Mouse (Mus musculus) hindbrain, embryonic 14.5 days (tissue): Measurements from ENCODE around the gene Smad5. TPM values are rescaled to one million over a fixed set of nuclear protein-coding genes. Genes with fewer than 3 reads are reported as not detected.

Source experiments
- ATAC-seq: fragments of 200-750 bp; cut with Nextera tagmentation; 2 replicates; pipeline ENCODE4 v1.8.0; 2017; ENCODE audit warnings: moderate number of reproducible peaks, mild to moderate bottlenecking, moderate TSS enrichment, moderate library complexity; ENCODE audit not compliant: low FRiP score
- DNase-seq: peaks from one replicate; pipeline ENCODE4 v3.0.0-alpha.2; 2015; ENCODE audit warnings: low spot score
- H3K27ac ChIP-seq: fragments of 300-500 bp; sonication (generic); 2 replicates; pipeline ENCODE4 v1.5.1; 2014; ENCODE audit warnings: mild to moderate bottlenecking, moderate library complexity
- H3K27me3 ChIP-seq: fragments of 300-500 bp; sonication (generic); 2 replicates; pipeline ENCODE4 v1.6.1; 2014; ENCODE audit warnings: mild to moderate bottlenecking, low read length, mixed read lengths; ENCODE audit not compliant: control insufficient read depth, insufficient read depth
- H3K36me3 ChIP-seq: fragments of 300-500 bp; sonication (generic); replicated peaks from 2 replicates; pipeline ENCODE4 v1.6.1; 2014; ENCODE audit not compliant: control insufficient read depth, insufficient read depth
- H3K4me1 ChIP-seq: fragments of 300-500 bp; sonication (generic); replicated peaks from 2 replicates; pipeline ENCODE4 v1.6.1; 2014; ENCODE audit warnings: antibody characterized with exemption, low read length, mixed read lengths; ENCODE audit not compliant: control insufficient read depth, insufficient read depth
- H3K4me2 ChIP-seq: fragments of 300-500 bp; sonication (generic); replicated peaks from 2 replicates; pipeline ENCODE4 v1.6.1; 2014; ENCODE audit warnings: mild to moderate bottlenecking, moderate library complexity
- H3K4me3 ChIP-seq: fragments of 300-500 bp; sonication (generic); replicated peaks from 2 replicates; pipeline ENCODE4 v1.5.1; 2014; ENCODE audit warnings: mild to moderate bottlenecking, low read length
- H3K9ac ChIP-seq: fragments of 300-500 bp; sonication (generic); 2 replicates; pipeline ENCODE4 v1.6.1; 2014
- H3K9me3 ChIP-seq: fragments of 300-500 bp; sonication (generic); 2 replicates; pipeline ENCODE4 v1.6.1; 2016; ENCODE audit warnings: low read length; ENCODE audit not compliant: control insufficient read depth
- WGBS: fragments of 180-500 bp; shearing (Covaris S2); extraction: QIAGEN DNeasy Blood & Tissue Kit; methylation state at CpG from one replicate; pipeline ENCODE4 v1.1.7; 2014; 5-methylcytosine and 5-hydroxymethylcytosine counted together
- polyA plus RNA-seq: library from polyadenylated mRNA; unstranded; fragments of >200 nt; fragmentation: Nextera tagmentation; extraction: Ambion mirVana; gene quantifications from 2 replicates; pipeline ENCODE4 v1.2.1, GENCODE M21; 2014

Smad5 gene
- polyA plus RNA-seq, 1 experiment from 2014 or later = 32.3 TPM

DNA sequence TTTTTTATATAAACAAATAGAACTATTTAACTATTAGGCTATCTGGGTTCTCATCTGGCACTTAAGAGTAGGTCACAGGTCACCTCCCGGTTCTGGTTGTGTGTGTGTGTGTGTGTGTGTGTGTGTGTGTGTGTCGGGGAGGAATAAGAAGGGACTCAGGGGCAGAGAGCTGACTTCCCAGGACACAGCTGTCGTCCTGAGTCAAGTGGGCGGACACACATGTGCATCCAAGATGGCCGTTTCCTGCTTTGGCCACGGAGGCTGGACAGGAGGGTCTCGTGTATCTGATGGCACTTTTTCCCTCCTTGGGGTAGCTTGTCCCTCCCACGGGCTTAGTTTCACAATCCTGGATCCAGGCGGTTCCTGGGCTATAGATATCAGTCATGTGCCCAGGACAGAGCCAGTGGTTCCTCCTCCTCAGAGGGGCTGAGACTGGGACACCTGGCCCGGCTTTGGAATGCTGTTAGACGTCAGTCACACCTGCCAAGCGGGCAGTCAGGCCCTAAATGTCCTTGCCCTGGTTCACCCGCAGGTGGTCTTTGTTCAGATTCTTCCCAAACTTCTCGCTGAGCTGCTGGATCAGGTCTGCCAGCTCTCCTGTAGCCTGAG is 70.6 kb downstream of the Smad5 start:
- no peaks in the 10 kb centered on the region for H3K9me3 ChIP-seq
- no peak overlapping the region; the same call in 1 of the 2 replicates for H3K9ac ChIP-seq
- no peak overlapping the region for H3K4me3 ChIP-seq
- H3K27me3 ChIP-seq = no peaks in the 10 kb centered on the region
- 56% methylated on average over 14 of the region's 14 CpGs for WGBS
- H3K4me1 ChIP-seq = peaks cover 22% of the 10 kb centered on the region
- H3K4me2 ChIP-seq = no peak overlapping the region
- DNase-seq = no peak
- no peaks in the 10 kb centered on the region for H3K36me3 ChIP-seq
- H3K27ac ChIP-seq = peak overlapping the region; percentile 78
- no peak for ATAC-seq

- Histone ChIP-seq H3K9ac (peak overlapping the region; percentile 24; the same call in 1 of the 2 replicates), H3K27me3 (no peaks in the 10 kb centered on the region), H3K4me2 (peak overlapping the region; percentile 24), H3K27ac (peak overlapping the region; percentile 78), H3K9me3 (no peaks in the 10 kb centered on the region), H3K36me3 (no peaks in the 10 kb centered on the region), H3K4me1 (peaks cover 22% of the 10 kb centered on the region), H3K4me3 (no peak overlapping the region)
- ATAC-seq (peak; percentile 84), DNase-seq (peak; percentile 64)
- WGBS = 9% methylated on average over 5 of the region's 5 CpGs
Observed at GRCm38 (mm10) chr13:56774304-56774703, 71.5 kb downstream of the Smad5 start.

DNA sequence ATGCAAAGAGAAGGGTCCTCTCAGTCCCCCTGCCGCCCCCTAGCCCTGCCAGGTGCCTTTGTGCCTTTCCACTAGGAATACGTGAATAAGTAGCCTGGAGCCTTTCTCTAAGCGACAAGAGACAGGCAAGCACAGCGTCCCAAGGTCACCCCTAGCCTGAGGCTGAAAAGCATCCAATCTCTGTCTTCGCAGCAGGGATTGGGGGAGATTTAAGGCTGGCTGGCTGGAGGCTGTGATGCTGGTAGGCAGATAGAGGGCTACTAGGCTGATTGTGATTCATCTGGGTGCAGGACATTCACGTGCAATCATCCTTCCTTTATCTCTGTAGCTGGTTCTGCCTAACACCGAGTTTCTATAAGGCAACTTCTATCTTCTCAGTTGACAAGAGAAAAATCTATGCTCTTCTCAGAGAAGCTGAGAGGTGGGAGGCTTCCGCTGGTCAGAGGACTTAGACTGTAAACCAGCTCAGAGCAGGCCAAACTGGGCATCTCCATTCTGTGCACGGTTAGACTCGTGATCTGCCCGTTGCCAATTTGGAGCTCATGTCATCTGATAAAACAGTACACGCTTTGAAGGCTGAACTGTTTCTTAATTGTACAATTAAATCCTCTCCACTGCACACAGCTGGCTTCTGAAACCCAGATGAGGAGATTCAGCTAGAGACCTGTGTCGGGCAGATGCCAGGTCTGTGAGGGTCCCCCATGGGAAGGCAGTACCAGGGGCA is 78.1 kb downstream of the Smad5 start:
- WGBS = 47% methylated on average over 13 of the region's 13 CpGs
- H3K9ac ChIP-seq = no peak overlapping the region

DNA sequence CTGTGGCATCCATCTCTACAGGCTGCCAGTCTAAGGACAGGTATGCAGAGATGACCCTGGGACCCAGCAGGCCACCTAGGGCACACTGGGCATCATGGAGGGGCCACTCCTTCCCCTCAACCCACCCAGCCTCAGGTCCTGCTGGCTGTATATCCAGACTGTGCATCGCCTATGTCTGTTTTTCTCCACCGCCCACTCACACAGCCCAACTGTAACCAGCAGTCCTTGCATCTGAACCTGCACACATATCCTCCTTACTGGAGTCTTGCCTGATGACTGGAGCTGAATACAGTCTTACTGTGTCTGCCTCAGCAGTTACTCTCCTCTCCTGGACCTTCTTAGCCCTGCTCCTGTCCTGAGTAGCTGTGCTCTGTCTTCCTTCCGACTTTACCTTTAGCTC is 78.9 kb downstream of the Smad5 start:
- Histone ChIP-seq H3K36me3 (no peaks in the 10 kb centered on the region), H3K9ac (no peak overlapping the region), H3K27ac (peak overlapping the region; percentile 39), H3K9me3 (0 out of 2 replicates have a peak, but pooled peaks cover 5% of the 10 kb centered on the region), H3K4me3 (no peak overlapping the region), H3K4me2 (no peak overlapping the region), H3K27me3 (no peaks in the 10 kb centered on the region), H3K4me1 (peaks cover 17% of the 10 kb centered on the region)
- ATAC-seq (no peak), DNase-seq (no peak)
- WGBS = 88% methylated on average over 3 of the region's 3 CpGs

More for the DNA sequence above, 78.1 kb downstream of the Smad5 start:
- Histone ChIP-seq H3K27ac (peak overlapping the region; percentile 39), H3K27me3 (no peaks in the 10 kb centered on the region), H3K4me1 (peaks cover 17% of the 10 kb centered on the region), H3K9me3 (0 out of 2 replicates have a peak, but pooled peaks cover 5% of the 10 kb centered on the region), H3K4me2 (no peak overlapping the region), H3K4me3 (no peak overlapping the region), H3K36me3 (no peaks in the 10 kb centered on the region)
- no peak for ATAC-seq
- peak; percentile 51 for DNase-seq

GRCm38 (mm10) chr13:56782621-56783020 is 79.8 kb downstream of the Smad5 start:
- Histone ChIP-seq H3K9me3 (0 out of 2 replicates have a peak, but pooled peaks cover 5% of the 10 kb centered on the region), H3K27ac (no peak overlapping the region), H3K9ac (no peak overlapping the region), H3K36me3 (no peaks in the 10 kb centered on the region), H3K4me2 (no peak overlapping the region), H3K27me3 (no peaks in the 10 kb centered on the region), H3K4me1 (peaks cover 17% of the 10 kb centered on the region), H3K4me3 (no peak overlapping the region)
- ATAC-seq = no peak
- no peak for DNase-seq
- 89% methylated on average over 1 of the region's 1 CpGs for WGBS

DNA sequence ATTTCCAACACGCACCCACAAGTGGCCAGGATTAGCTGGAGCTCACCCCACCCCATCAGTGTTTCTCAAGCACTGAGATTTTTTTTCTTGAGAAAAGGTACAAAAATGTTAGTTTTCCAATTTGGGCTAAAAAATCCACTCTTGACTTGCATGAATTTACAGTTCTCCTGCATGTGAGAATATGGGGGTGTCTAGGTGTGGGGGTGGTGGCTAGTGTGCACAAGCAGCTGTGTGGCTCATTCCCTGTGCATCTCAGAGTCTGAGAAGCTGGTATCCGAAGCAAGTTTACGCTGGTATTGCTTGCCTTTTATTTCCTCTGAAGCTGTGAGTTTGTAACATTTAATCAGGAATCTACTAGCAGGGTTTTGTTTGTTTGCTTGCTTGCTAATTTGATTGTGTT is 87.9 kb downstream of the Smad5 start:
- H3K27ac ChIP-seq = no peak overlapping the region
- DNase-seq (no peak), ATAC-seq (no peak)
- H3K9ac ChIP-seq = no peak overlapping the region
- H3K27me3 ChIP-seq = no peaks in the 10 kb centered on the region
- H3K4me3 ChIP-seq = no peak overlapping the region
- peaks cover 17% of the 10 kb centered on the region; the same call in 1 of the 2 replicates for H3K4me1 ChIP-seq
- no peak overlapping the region for H3K4me2 ChIP-seq
- H3K36me3 ChIP-seq = no peaks in the 10 kb centered on the region
- no peaks in the 10 kb centered on the region for H3K9me3 ChIP-seq
- 89% methylated on average over 3 of the region's 3 CpGs for WGBS

Other genes starting within 250 kb of the Smad5 start
- gene Il9, start 220.8 kb upstream of the Smad5 start, polyA plus RNA-seq = not detected in 2 replicates
- gene Fbxl21, start 180.5 kb upstream of the Smad5 start, polyA plus RNA-seq = 3.9 and 4.1 TPM in 2 replicates
- gene Lect2, start 154.5 kb upstream of the Smad5 start, polyA plus RNA-seq = not detected in 2 replicates
- gene Tgfbi, start 93.5 kb upstream of the Smad5 start, polyA plus RNA-seq = 5.2 and 7.1 TPM in 2 replicates
- gene Gm45623, start 50.8 kb downstream of the Smad5 start, polyA plus RNA-seq = 2.8 and 2.9 TPM in 2 replicates
- gene Trpc7, start 193.0 kb downstream of the Smad5 start, polyA plus RNA-seq = 3.6 and 4.9 TPM in 2 replicates